Mouse (Mus musculus) liver, embryonic 12.5 days (tissue): ENCODE data around the gene Cyp51. TPM values are rescaled to one million over a fixed set of nuclear protein-coding genes. Genes with fewer than 3 reads are reported as not detected.
"Not testable (repeated sequence)": the region's sequence is repeated elsewhere in the genome, so short reads cannot be mapped to it uniquely, and the experiment has no call there.

Experiments
- ATAC-seq: fragments of 200-750 bp; cut with Nextera tagmentation; 2 replicates; pipeline ENCODE4 v1.8.0; 2017; ENCODE audit warnings: moderate number of reproducible peaks, mild to moderate bottlenecking, moderate library complexity
- H3K27ac ChIP-seq: fragments of 300-500 bp; sonication (generic); 2 replicates; pipeline ENCODE4 v1.5.1; 2016; ENCODE audit warnings: mild to moderate bottlenecking
- H3K27me3 ChIP-seq: fragments of 300-500 bp; sonication (generic); replicated peaks from 2 replicates; pipeline ENCODE4 v1.6.1; 2016; ENCODE audit warnings: mild to moderate bottlenecking, moderate library complexity
- H3K36me3 ChIP-seq: fragments of 300-500 bp; sonication (generic); 2 replicates; pipeline ENCODE4 v1.6.1; 2016; ENCODE audit warnings: mild to moderate bottlenecking, moderate library complexity
- H3K4me1 ChIP-seq: fragments of 300-500 bp; sonication (generic); 2 replicates; pipeline ENCODE4 v1.6.1; 2016
- H3K4me2 ChIP-seq: fragments of 300-500 bp; sonication (generic); 2 replicates; pipeline ENCODE4 v1.6.1; 2016; ENCODE audit warnings: mild to moderate bottlenecking, moderate library complexity
- H3K4me3 ChIP-seq: fragments of 300-500 bp; sonication (generic); 2 replicates; pipeline ENCODE4 v1.5.1; 2016; ENCODE audit warnings: mild to moderate bottlenecking, moderate library complexity
- H3K9ac ChIP-seq: fragments of 300-500 bp; sonication (generic); 2 replicates; pipeline ENCODE4 v1.6.1; 2016; ENCODE audit warnings: mild to moderate bottlenecking, moderate library complexity
- H3K9me3 ChIP-seq: fragments of 300-500 bp; sonication (generic); replicated peaks from 2 replicates; pipeline ENCODE4 v1.6.1; 2016; ENCODE audit warnings: mild to moderate bottlenecking, moderate library complexity
- WGBS: fragments of 180-500 bp; shearing (Covaris S2); methylation state at CpG from one replicate; pipeline ENCODE4 v1.1.7; 2016; ENCODE audit not compliant: insufficient replicate concordance; 5-methylcytosine and 5-hydroxymethylcytosine counted together
- polyA plus RNA-seq: library from polyadenylated mRNA; unstranded; fragments of >200 nt; fragmentation: Nextera tagmentation; extraction: Ambion mirVana; gene quantifications from 2 replicates; pipeline ENCODE4 v1.2.1, GENCODE M21; 2016

The Cyp51 gene
- 54.8 and 61.2 TPM in 2 replicates for polyA plus RNA-seq

- Histone ChIP-seq H3K4me1 (peaks cover 20% of the 10 kb centered on the region), H3K4me3 (peak within 1 kb of the TSS; percentile 81), H3K4me2 (peak within 1 kb of the TSS; percentile 86), H3K27ac (peak within 1 kb of the TSS; percentile 87), H3K9ac (peak within 1 kb of the TSS; percentile 82), H3K9me3 (no peaks in the 10 kb centered on the region), H3K36me3 (peaks cover 30% of the 10 kb centered on the region), H3K27me3 (no peaks in the 10 kb centered on the region)
- under 1% methylated on average over 59 of the region's 59 CpGs for WGBS
- ATAC-seq: peak; percentile 97
These were observed at the start of gene Cyp51 for GRCm38 (mm10) chr5:4104341-4105040. TSS of gene Cyp51 (minus strand) at chr5:4104746.

- ATAC-seq: no peak
- no peaks in the 10 kb centered on the region for H3K9me3 ChIP-seq
- H3K27ac ChIP-seq: no peak overlapping the region
- H3K4me1 ChIP-seq: no peaks in the 10 kb centered on the region
- no peaks in the 10 kb centered on the region for H3K27me3 ChIP-seq
- no peak overlapping the region for H3K9ac ChIP-seq
- no peaks in the 10 kb centered on the region for H3K36me3 ChIP-seq
- no peak overlapping the region for H3K4me2 ChIP-seq
- 78% methylated on average over 5 of the region's 5 CpGs for WGBS
- no peak overlapping the region for H3K4me3 ChIP-seq
These were observed 8.1 kb upstream of the Cyp51 start for GRCm38 (mm10) chr5:4112570-4113098.

- H3K27ac ChIP-seq, ATAC-seq, H3K4me3 ChIP-seq, H3K27me3 ChIP-seq, H3K9ac ChIP-seq, H3K9me3 ChIP-seq, H3K36me3 ChIP-seq, H3K4me2 ChIP-seq: not testable (repeated sequence)
- WGBS: 50% methylated on average over 7 of the region's 7 CpGs
- H3K4me1 ChIP-seq: peaks cover 20% of the 10 kb centered on the region
These were observed 2.5 kb upstream of the Cyp51 start for GRCm38 (mm10) chr5:4107056-4107455.

GRCm38 (mm10) chr5:4105651-4106186, 1.2 kb upstream of the Cyp51 start:
- Histone ChIP-seq H3K9me3 (no peaks in the 10 kb centered on the region), H3K27ac (peak overlapping the region; percentile 87; the same call in 1 of the 2 replicates), H3K27me3 (no peaks in the 10 kb centered on the region), H3K4me3 (no peak overlapping the region), H3K36me3 (peaks cover 19% of the 10 kb centered on the region), H3K4me1 (peaks cover 20% of the 10 kb centered on the region), H3K9ac (no peak overlapping the region), H3K4me2 (no peak overlapping the region)
- ATAC-seq: no peak
- WGBS: 78% methylated on average over 2 of the region's 2 CpGs

- peak overlapping the region; percentile 86 for H3K4me2 ChIP-seq
- H3K36me3 ChIP-seq: peaks cover 37% of the 10 kb centered on the region
- H3K9me3 ChIP-seq: no peaks in the 10 kb centered on the region
- H3K27me3 ChIP-seq: no peaks in the 10 kb centered on the region
- peak; percentile 41 for ATAC-seq
- peaks cover 20% of the 10 kb centered on the region for H3K4me1 ChIP-seq
- peak overlapping the region; percentile 82 for H3K9ac ChIP-seq
- H3K27ac ChIP-seq: peak overlapping the region; percentile 87
- peak overlapping the region; percentile 81 for H3K4me3 ChIP-seq
- 2% methylated on average over 41 of the region's 41 CpGs for WGBS
These were observed 763 bp downstream of the Cyp51 start for GRCm38 (mm10) chr5:4103626-4104340.

- Histone ChIP-seq H3K9ac (no peak overlapping the region), H3K4me1 (peaks cover 20% of the 10 kb centered on the region), H3K4me3 (no peak overlapping the region), H3K27ac (no peak overlapping the region), H3K36me3 (peaks cover 46% of the 10 kb centered on the region), H3K9me3 (no peaks in the 10 kb centered on the region), H3K4me2 (no peak overlapping the region), H3K27me3 (no peaks in the 10 kb centered on the region)
- ATAC-seq: no peak
- 89% methylated on average over 2 of the region's 2 CpGs for WGBS
These were observed 2.8 kb downstream of the Cyp51 start for GRCm38 (mm10) chr5:4101770-4102169.

GRCm38 (mm10) chr5:4101031-4101430, 3.5 kb downstream of the Cyp51 start:
- peaks cover 46% of the 10 kb centered on the region for H3K36me3 ChIP-seq
- H3K4me2 ChIP-seq: no peak overlapping the region
- no peak overlapping the region for H3K9ac ChIP-seq
- no peaks in the 10 kb centered on the region for H3K9me3 ChIP-seq
- H3K4me1 ChIP-seq: peaks cover 20% of the 10 kb centered on the region
- 83% methylated on average over 4 of the region's 4 CpGs for WGBS
- H3K4me3 ChIP-seq: no peak overlapping the region
- no peak for ATAC-seq
- no peak overlapping the region for H3K27ac ChIP-seq
- no peaks in the 10 kb centered on the region for H3K27me3 ChIP-seq

GRCm38 (mm10) chr5:4094471-4094870, 10.1 kb downstream of the Cyp51 start:
- 91% methylated on average over 5 of the region's 5 CpGs for WGBS
- no peak overlapping the region for H3K4me2 ChIP-seq
- no peak for ATAC-seq
- no peaks in the 10 kb centered on the region for H3K27me3 ChIP-seq
- H3K4me1 ChIP-seq: no peaks in the 10 kb centered on the region
- no peaks in the 10 kb centered on the region for H3K9me3 ChIP-seq
- no peak overlapping the region for H3K9ac ChIP-seq
- no peak overlapping the region for H3K27ac ChIP-seq
- H3K36me3 ChIP-seq: peaks cover 66% of the 10 kb centered on the region
- H3K4me3 ChIP-seq: no peak overlapping the region

- no peak overlapping the region for H3K9ac ChIP-seq
- no peaks in the 10 kb centered on the region for H3K27me3 ChIP-seq
- ATAC-seq: no peak
- 74% methylated on average over 5 of the region's 5 CpGs for WGBS
- H3K9me3 ChIP-seq: no peaks in the 10 kb centered on the region
- H3K4me3 ChIP-seq: no peak overlapping the region
- no peak overlapping the region for H3K27ac ChIP-seq
- H3K4me2 ChIP-seq: no peak overlapping the region
- H3K4me1 ChIP-seq: no peaks in the 10 kb centered on the region
- H3K36me3 ChIP-seq: peaks cover 92% of the 10 kb centered on the region
These were observed 16.4 kb downstream of the Cyp51 start for GRCm38 (mm10) chr5:4088190-4088589.

GRCm38 (mm10) chr5:4086309-4086708, 18.2 kb downstream of the Cyp51 start:
- H3K9me3 ChIP-seq: no peaks in the 10 kb centered on the region
- peaks cover 95% of the 10 kb centered on the region for H3K36me3 ChIP-seq
- WGBS: 81% methylated on average over 4 of the region's 4 CpGs
- no peak overlapping the region for H3K9ac ChIP-seq
- no peaks in the 10 kb centered on the region for H3K4me1 ChIP-seq
- no peak for ATAC-seq
- H3K27me3 ChIP-seq: no peaks in the 10 kb centered on the region
- H3K4me2 ChIP-seq: no peak overlapping the region
- H3K4me3 ChIP-seq: no peak overlapping the region
- H3K27ac ChIP-seq: no peak overlapping the region

GRCm38 (mm10) chr5:4084948-4085347, 19.6 kb downstream of the Cyp51 start:
- Histone ChIP-seq H3K36me3 (peaks cover 96% of the 10 kb centered on the region), H3K4me3 (no peak overlapping the region), H3K27me3 (no peaks in the 10 kb centered on the region), H3K27ac (no peak overlapping the region), H3K4me1 (no peaks in the 10 kb centered on the region), H3K4me2 (no peak overlapping the region), H3K9me3 (no peaks in the 10 kb centered on the region), H3K9ac (no peak overlapping the region)
- ATAC-seq: no peak
- 86% methylated on average over 7 of the region's 7 CpGs for WGBS

GRCm38 (mm10) chr5:4081513-4081912, 23.0 kb downstream of the Cyp51 start:
- H3K9ac ChIP-seq: no peak overlapping the region
- no peak overlapping the region for H3K27ac ChIP-seq
- WGBS: 66% methylated on average over 2 of the region's 2 CpGs
- H3K4me1 ChIP-seq: no peaks in the 10 kb centered on the region
- ATAC-seq: no peak
- peaks cover 89% of the 10 kb centered on the region for H3K36me3 ChIP-seq
- H3K9me3 ChIP-seq: no peaks in the 10 kb centered on the region
- no peaks in the 10 kb centered on the region for H3K27me3 ChIP-seq
- no peak overlapping the region for H3K4me3 ChIP-seq
- H3K4me2 ChIP-seq: no peak overlapping the region
